Mouse (Mus musculus) brain, embryonic 14.5 days (tissue): ENCODE measurements at regions not wholly inside any gene's neighbourhood (a gene's known extent, or its start where the extent isn't known, plus 50 kb on each side); places are given as distances from the start of the nearest gene placed in this dataset.

ENCODE experiments used
- CTCF ChIP-seq: fragments of 200-500 bp; IDR thresholded peaks from 2 replicates; pipeline ENCODE4 v1.5.1; 2012; ENCODE audit warnings: inconsistent platforms, mild to moderate bottlenecking, moderate library complexity, borderline replicate concordance; ENCODE audit not compliant: insufficient read depth, insufficient read length; ENCODE audit errors: extremely low read depth
- POLR2A ChIP-seq: fragments of 200-500 bp; IDR thresholded peaks from 2 replicates; pipeline ENCODE4 v1.6.1; 2012; ENCODE audit warnings: mild to moderate bottlenecking, inconsistent platforms, borderline replicate concordance; ENCODE audit not compliant: poor library complexity, insufficient read depth, insufficient read length, severe bottlenecking; ENCODE audit errors: extremely low read depth

DNA sequence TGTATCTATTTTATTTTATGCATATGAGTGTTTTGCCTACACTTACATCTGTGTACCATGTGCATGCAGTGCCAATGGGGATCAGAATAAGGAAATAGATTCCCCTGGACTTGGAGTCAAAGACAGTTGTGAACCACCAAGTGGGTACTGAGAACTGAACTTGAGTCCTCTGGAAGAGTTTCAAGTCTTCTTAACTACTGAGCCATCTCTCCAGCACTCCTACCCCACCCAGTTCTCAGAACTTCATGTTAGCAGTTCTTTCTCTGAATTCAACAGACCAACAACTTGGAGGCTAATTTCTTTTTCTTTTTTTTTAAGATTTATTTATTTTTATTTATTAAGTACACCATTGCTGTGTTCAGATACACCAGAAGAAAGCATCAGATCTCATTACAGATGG is 112.3 kb upstream of the Spred1 start:
- TF ChIP-seq POLR2A (no peak), CTCF (no peak)
